18 mouse cellular contexts compared by ENCODE assay signal in the genomic region with DNA sequence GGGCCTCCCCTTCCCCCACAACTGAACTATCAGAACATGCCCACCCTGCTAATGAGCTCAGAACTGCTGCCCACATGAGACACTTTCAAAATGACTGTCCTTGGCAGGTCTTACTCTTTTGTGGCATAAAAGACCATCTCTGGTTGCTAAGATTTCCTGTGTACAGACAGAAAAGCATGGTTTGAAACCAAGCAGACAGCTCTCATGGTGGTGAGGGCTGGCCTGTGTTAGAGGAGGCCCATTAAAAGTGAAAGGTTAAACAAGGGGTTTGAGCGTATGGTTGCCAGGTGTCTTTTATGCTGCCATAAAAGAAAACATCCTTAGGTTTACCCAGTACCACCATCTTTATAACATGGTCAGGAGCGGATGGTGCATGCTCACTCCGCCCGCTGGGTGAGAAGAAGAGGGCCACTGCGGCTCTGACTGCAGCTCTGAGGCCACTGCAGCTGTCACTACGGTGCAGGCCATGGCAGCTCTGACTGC. TPM values are rescaled to one million over a fixed set of nuclear protein-coding genes. Genes with fewer than 3 reads are reported as not detected.
DNase-seq lines count a peak whose midpoint lies in the region; ATAC-seq and TF ChIP-seq lines count a peak whose summit lies in the region.
"Had no signal": no experiment of that assay in that cellular context is flagged by ENCODE, and none has a peak within 500 bp of the region (broad histone marks: within the 10 kb centered on the region; RNA-seq: fewer than 3 reads in every experiment).

No protein-coding gene starts in this region.

- ATAC-seq in hindbrain, embryonic 16.5 days = peak; percentile 82
- no peak for ATAC-seq in hindbrain, embryonic 12.5 days (ENCODE audit: low FRiP score)
- ATAC-seq in forebrain, embryonic 13.5 days = 0 out of 2 replicates have a peak, but pooled peaks have one; percentile 14
- peak; percentile 62 for ATAC-seq in megakaryocyte, adult 5-6 weeks (ENCODE audit: poor library complexity, severe bottlenecking)
- no peak for ATAC-seq in heart, embryonic 11.5 days (replicated peaks; ENCODE audit: insufficient number of reproducible peaks, low FRiP score, low TSS enrichment)
- ATAC-seq: Patski had no signal

- H3K4me1 ChIP-seq in hindbrain, embryonic 16.5 days (ENCODE audit: control insufficient read depth, insufficient read depth, low read depth, low read length) = no peaks in the 10 kb centered on the region; the same call in 1 of the 2 replicates
- H3K4me1 ChIP-seq in hindbrain, embryonic 12.5 days = 0 out of 2 replicates have a peak, but pooled peaks cover 8% of the 10 kb centered on the region
- peaks cover 21% of the 10 kb centered on the region for H3K4me1 ChIP-seq in forebrain, embryonic 13.5 days
- no peaks in the 10 kb centered on the region for H3K4me1 ChIP-seq in cerebellum, adult 2 months (ENCODE audit: control insufficient read depth, insufficient read depth, low read length)
- peaks cover 2% of the 10 kb centered on the region for H3K4me1 ChIP-seq in heart, embryonic 11.5 days (ENCODE audit: control insufficient read depth, insufficient read depth, low read length)

- TF ChIP-seq POLR2A in cerebellum, adult 2 months (IDR thresholded peaks at IDR 0.05; ENCODE audit: borderline replicate concordance, insufficient read depth, low read length) = no peak

- peak; percentile 80 for DNase-seq in CD4-positive, CD25-positive, alpha-beta regulatory T cell, adult 2 months (ENCODE audit: low read depth, low spot score)
- DNase-seq in heart, postnatal 4 days = no peak
- no peak for DNase-seq in cerebellum, adult 2 months
- DNase-seq: adrenal gland, postnatal 14 days; heart, adult 18-20 months; heart, postnatal 14 days; kidney, adult 2 months; layer of hippocampus, adult 9-11 months; left cerebral cortex, postnatal 4 days; right cerebral cortex, postnatal 25 days had no signal

- H3K9me3 ChIP-seq in hindbrain, embryonic 16.5 days (ENCODE audit: control insufficient read depth, low read length) = no peaks in the 10 kb centered on the region
- no peaks in the 10 kb centered on the region for H3K9me3 ChIP-seq in hindbrain, embryonic 12.5 days (replicated peaks)
- H3K9me3 ChIP-seq in forebrain, embryonic 13.5 days (replicated peaks) = no peaks in the 10 kb centered on the region
- no peaks in the 10 kb centered on the region for H3K9me3 ChIP-seq in heart, embryonic 11.5 days (replicated peaks; ENCODE audit: control insufficient read depth, low read length)
- H3K9me3 ChIP-seq: neural tube, embryonic 13.5 days had no signal

- no peaks in the 10 kb centered on the region for H3K27me3 ChIP-seq in hindbrain, embryonic 16.5 days (replicated peaks; ENCODE audit: control insufficient read depth, insufficient read depth, low read length)
- H3K27me3 ChIP-seq in hindbrain, embryonic 12.5 days = no peaks in the 10 kb centered on the region
- H3K27me3 ChIP-seq in forebrain, embryonic 13.5 days = no peaks in the 10 kb centered on the region
- H3K27me3 ChIP-seq in cerebellum, adult 2 months (ENCODE audit: control insufficient read depth, insufficient read depth, low read length) = no peaks in the 10 kb centered on the region
- no peaks in the 10 kb centered on the region for H3K27me3 ChIP-seq in heart, embryonic 11.5 days (ENCODE audit: control insufficient read depth, insufficient read depth, low read length)
- H3K27me3 ChIP-seq: neural tube, embryonic 13.5 days; Patski had no signal

- H3K4me3 ChIP-seq in hindbrain, embryonic 16.5 days (ENCODE audit: low read length) = no peak overlapping the region
- H3K4me3 ChIP-seq in hindbrain, embryonic 12.5 days = no peak overlapping the region
- no peak overlapping the region for H3K4me3 ChIP-seq in forebrain, embryonic 13.5 days
- H3K4me3 ChIP-seq in cerebellum, adult 2 months (replicated peaks; ENCODE audit: insufficient read depth, low read depth, low read length) = no peak overlapping the region
- H3K4me3 ChIP-seq in heart, embryonic 11.5 days (ENCODE audit: low read depth, low read length) = no peak overlapping the region
- H3K4me3 ChIP-seq: neural tube, embryonic 13.5 days had no signal

- no peaks in the 10 kb centered on the region for H3K36me3 ChIP-seq in hindbrain, embryonic 16.5 days (ENCODE audit: control insufficient read depth, insufficient read depth, low read length)
- H3K36me3 ChIP-seq in hindbrain, embryonic 12.5 days = peaks cover 14% of the 10 kb centered on the region
- H3K36me3 ChIP-seq in forebrain, embryonic 13.5 days (ENCODE audit: poor library complexity, severe bottlenecking) = peaks cover 5% of the 10 kb centered on the region; the same call in 1 of the 2 replicates
- peaks cover 15% of the 10 kb centered on the region; the same call in 1 of the 2 replicates for H3K36me3 ChIP-seq in heart, embryonic 11.5 days (ENCODE audit: control insufficient read depth, insufficient read depth, low read length)

- H3K4me2 ChIP-seq in hindbrain, embryonic 16.5 days (ENCODE audit: low read length) = no peak overlapping the region
- H3K4me2 ChIP-seq in hindbrain, embryonic 12.5 days (replicated peaks) = no peak overlapping the region
- H3K4me2 ChIP-seq in forebrain, embryonic 13.5 days = no peak overlapping the region
- H3K4me2 ChIP-seq in heart, embryonic 11.5 days = no peak overlapping the region
- H3K4me2 ChIP-seq: neural tube, embryonic 13.5 days had no signal

- 85% methylated on average over 6 of the region's 6 CpGs for WGBS in hindbrain, embryonic 16.5 days
- 88% methylated on average over 6 of the region's 6 CpGs for WGBS in hindbrain, embryonic 12.5 days
- WGBS in forebrain, embryonic 13.5 days = 76% methylated on average over 6 of the region's 6 CpGs
- WGBS in cerebellum, adult 2 months = 77% methylated on average over 6 of the region's 6 CpGs
- WGBS in heart, embryonic 11.5 days (ENCODE audit: insufficient replicate concordance) = 87% methylated on average over 6 of the region's 6 CpGs

- no peak for TF ChIP-seq CTCF in cerebellum, adult 2 months (IDR thresholded peaks at IDR 0.05; ENCODE audit: borderline replicate concordance, insufficient read depth, low read depth, low read length)

- H3K27ac ChIP-seq in hindbrain, embryonic 16.5 days (ENCODE audit: low read depth, low read length) = 0 out of 2 replicates have a peak overlapping the region, but pooled peaks have one; percentile 39
- H3K27ac ChIP-seq in hindbrain, embryonic 12.5 days = no peak overlapping the region
- H3K27ac ChIP-seq in forebrain, embryonic 13.5 days = no peak overlapping the region
- no peak overlapping the region for H3K27ac ChIP-seq in cerebellum, adult 2 months (ENCODE audit: insufficient read depth, low read length)
- no peak overlapping the region for H3K27ac ChIP-seq in heart, embryonic 11.5 days (ENCODE audit: low read depth, low read length)
- H3K27ac ChIP-seq: macrophage; neural tube, embryonic 13.5 days had no signal

- H3K9ac ChIP-seq in hindbrain, embryonic 16.5 days (ENCODE audit: low read depth, low read length) = no peak overlapping the region
- H3K9ac ChIP-seq in hindbrain, embryonic 12.5 days = no peak overlapping the region
- no peak overlapping the region for H3K9ac ChIP-seq in forebrain, embryonic 13.5 days
- H3K9ac ChIP-seq in heart, embryonic 11.5 days (ENCODE audit: low read depth, low read length) = no peak overlapping the region
- H3K9ac ChIP-seq: neural tube, embryonic 13.5 days had no signal

RNA-seq across cellular contexts. Expression of a gene that starts 25.5 kb away (rescaled TPM):
- polyA plus RNA-seq in hindbrain, embryonic 16.5 days (2015; fragmentation: Nextera tagmentation; extraction: Ambion mirVana) = 7.5 and 7.8 TPM in 2 replicates
- 11.1 and 11.6 TPM in 2 replicates for polyA plus RNA-seq in hindbrain, embryonic 12.5 days (2016; fragmentation: Nextera tagmentation; extraction: Ambion mirVana)
- 8.0 and 8.3 TPM in 2 replicates for polyA plus RNA-seq in forebrain, embryonic 13.5 days (2015; fragmentation: Nextera tagmentation; extraction: Ambion mirVana)
- 104 and 105 TPM in 2 replicates for total RNA-seq in megakaryocyte, adult 5-6 weeks (2015)
- total RNA-seq in megakaryocyte, adult 5-6 weeks (2017) = 181 and 183 TPM in 2 replicates
- 10 to 100 TPM; 47.0 to 49.9 TPM for total RNA-seq in heart, postnatal 4 days (2021)
- polyA plus RNA-seq in cerebellum, adult 2 months (2012; rRNA removed) = 32.7 and 33.1 TPM in 2 replicates
- 15.4 and 17.8 TPM in 2 replicates for polyA plus RNA-seq in heart, embryonic 11.5 days (2014; fragmentation: Nextera tagmentation; extraction: Ambion mirVana)

Comparison
In these comparisons a context has a peak if more than half of its experiments do, and no peak if none do; other contexts are left out.
1. ATAC-seq: peak in hindbrain, embryonic 16.5 days (single experiment), forebrain, embryonic 13.5 days (single experiment) and megakaryocyte, adult 5-6 weeks (single experiment); none in hindbrain, embryonic 12.5 days (single experiment) and heart, embryonic 11.5 days (single experiment).